Comparison of ENCODE assay signal across 7 mouse cellular contexts in the genomic region with DNA sequence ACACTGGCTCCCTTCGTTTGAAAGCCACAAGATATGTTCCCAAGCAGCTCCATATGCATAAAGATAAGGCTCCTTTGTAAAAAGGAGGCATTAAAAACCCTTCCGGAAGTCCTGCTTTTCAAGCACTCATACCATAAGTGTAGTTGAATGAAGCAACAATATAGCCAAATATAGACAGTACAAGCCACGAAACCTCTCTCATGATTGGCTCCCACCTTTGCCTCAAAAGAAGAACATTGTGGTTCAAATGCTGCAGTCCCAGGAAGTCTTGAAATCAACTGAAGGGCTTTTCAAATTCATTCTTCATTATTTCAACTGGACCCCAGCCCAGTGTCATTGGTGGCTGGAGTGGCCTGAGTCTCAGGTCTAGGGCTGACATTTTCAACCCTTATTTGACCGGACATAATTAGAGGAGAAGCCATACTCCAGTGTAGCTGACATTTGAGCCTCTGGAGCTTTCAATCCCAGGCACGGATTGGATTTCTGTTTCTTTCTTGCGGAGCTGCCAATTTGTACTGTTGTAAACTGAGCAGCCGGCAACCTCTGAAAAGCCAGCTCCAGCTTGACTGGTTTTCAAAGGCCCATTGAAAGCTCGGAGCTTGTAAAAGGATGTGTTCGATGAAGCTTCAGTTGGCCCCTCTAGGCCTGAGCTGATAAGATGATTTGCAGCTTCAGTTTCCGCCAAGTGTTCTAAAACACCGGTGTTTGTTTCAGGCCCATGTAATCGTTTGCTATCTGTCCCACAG.
DNase-seq lines count a peak whose midpoint lies in the region; ATAC-seq and TF ChIP-seq lines count a peak whose summit lies in the region.

No protein-coding gene starts in this region.

- no peak for ATAC-seq in hindbrain, embryonic 11.5 days (ENCODE audit: low FRiP score)

- H3K27ac ChIP-seq in layer of hippocampus, adult 2 months: peak overlapping the region; percentile 59
- 0 out of 2 replicates have a peak overlapping the region, but pooled peaks have one; percentile 27 for H3K27ac ChIP-seq in hindbrain, embryonic 11.5 days (ENCODE audit: low read depth, low read length)
- peak overlapping the region; percentile 31 for H3K27ac ChIP-seq in macrophage

- H3K36me3 ChIP-seq in hindbrain, embryonic 11.5 days (ENCODE audit: control insufficient read depth, insufficient read depth, low read length): no peaks in the 10 kb centered on the region
- no peaks in the 10 kb centered on the region for H3K36me3 ChIP-seq in macrophage (ENCODE audit: inconsistent target)

- H3K9ac ChIP-seq in hindbrain, embryonic 11.5 days (ENCODE audit: low read depth, low read length): no peak overlapping the region

- 36% methylated on average over 12 of the region's 12 CpGs for WGBS in hindbrain, embryonic 11.5 days
- whole genome bisulfite sequencing in macrophage (ENCODE audit: missing documents): 49% methylated on average over 11 of the region's 12 CpGs

- no peaks in the 10 kb centered on the region for H3K79me2 ChIP-seq in macrophage (ENCODE audit: inconsistent target)

- H3K9me3 ChIP-seq in hindbrain, embryonic 11.5 days (ENCODE audit: control insufficient read depth, low read length): no peaks in the 10 kb centered on the region

- peaks cover 14% of the 10 kb centered on the region for H3K27me3 ChIP-seq in hindbrain, embryonic 11.5 days (ENCODE audit: control insufficient read depth, insufficient read depth, low read length)

- no peaks in the 10 kb centered on the region for H3K4me1 ChIP-seq in hindbrain, embryonic 11.5 days (replicated peaks; ENCODE audit: control insufficient read depth, insufficient read depth, low read length)

- H3K4me3 ChIP-seq in layer of hippocampus, adult 2 months: no peak overlapping the region
- H3K4me3 ChIP-seq in hindbrain, embryonic 11.5 days (ENCODE audit: low read depth, low read length): no peak overlapping the region
- no peak overlapping the region for H3K4me3 ChIP-seq in macrophage (ENCODE audit: inconsistent target)

- DNase-seq in layer of hippocampus, adult 2 months (ENCODE audit: low spot score in 2 of 2): peak in 1 of 2 experiments; percentile 12
- no peak for DNase-seq in layer of hippocampus, adult 9-11 months
- peak; percentile 38 for DNase-seq in embryo, embryonic 11 days
- peak; percentile 10 for DNase-seq in hindbrain, embryonic 11.5 days (ENCODE audit: low spot score)
- no peak for DNase-seq in urinary bladder, adult 2 months (ENCODE audit: low spot score)
- DNase-seq in Muller cell, postnatal 12 days (ENCODE audit: inconsistent ontology term): no peak

- no peak overlapping the region for H3K4me2 ChIP-seq in hindbrain, embryonic 11.5 days (replicated peaks; ENCODE audit: low read depth, low read length)

- TF ChIP-seq CTCF in layer of hippocampus, adult 2 months (conservative IDR thresholded peaks at IDR 0.05): no peak

Comparison
In these comparisons a context has a peak if more than half of its experiments do, and no peak if none do; other contexts are left out.
1. DNase-seq: peak in embryo, embryonic 11 days (single experiment) and hindbrain, embryonic 11.5 days (single experiment); none in layer of hippocampus, adult 9-11 months (single experiment), urinary bladder, adult 2 months (single experiment) and Muller cell, postnatal 12 days (single experiment).
2. Peak in every context shown above with its lines, with median percentiles within 50 percentile points of each other: H3K27ac ChIP-seq.